Mouse (Mus musculus) MEL (cell line): Measurements from ENCODE around the gene Tbc1d30.

Source experiments
- EP300 ChIP-seq, 2 experiments: IDR thresholded peaks; 2 replicates each; pipeline ENCODE4 v1.6.1; 2011; ENCODE audit warnings: improper control_type of control experiment in 2 of 2, low read length in 2 of 2, low read depth in 1 of 2, mild to moderate bottlenecking in 1 of 2
- KAT2A ChIP-seq: conservative IDR thresholded peaks from 2 replicates; pipeline ENCODE4 v1.6.1; 2012; ENCODE audit warnings: low read depth, low read length, improper control_type of control experiment, inconsistent platforms

GRCm38 (mm10) chr10:121255465-121255864 is 95.6 kb downstream of the Tbc1d30 start:
- TF ChIP-seq KAT2A = no peak
- no peak for TF ChIP-seq EP300 (IDR thresholded peaks at IDR 0.05; ENCODE audit: low read depth in 1 of 2, low read length in 2 of 2)
